ENCODE assay signal across 1 mouse cellular context in the genomic region with DNA sequence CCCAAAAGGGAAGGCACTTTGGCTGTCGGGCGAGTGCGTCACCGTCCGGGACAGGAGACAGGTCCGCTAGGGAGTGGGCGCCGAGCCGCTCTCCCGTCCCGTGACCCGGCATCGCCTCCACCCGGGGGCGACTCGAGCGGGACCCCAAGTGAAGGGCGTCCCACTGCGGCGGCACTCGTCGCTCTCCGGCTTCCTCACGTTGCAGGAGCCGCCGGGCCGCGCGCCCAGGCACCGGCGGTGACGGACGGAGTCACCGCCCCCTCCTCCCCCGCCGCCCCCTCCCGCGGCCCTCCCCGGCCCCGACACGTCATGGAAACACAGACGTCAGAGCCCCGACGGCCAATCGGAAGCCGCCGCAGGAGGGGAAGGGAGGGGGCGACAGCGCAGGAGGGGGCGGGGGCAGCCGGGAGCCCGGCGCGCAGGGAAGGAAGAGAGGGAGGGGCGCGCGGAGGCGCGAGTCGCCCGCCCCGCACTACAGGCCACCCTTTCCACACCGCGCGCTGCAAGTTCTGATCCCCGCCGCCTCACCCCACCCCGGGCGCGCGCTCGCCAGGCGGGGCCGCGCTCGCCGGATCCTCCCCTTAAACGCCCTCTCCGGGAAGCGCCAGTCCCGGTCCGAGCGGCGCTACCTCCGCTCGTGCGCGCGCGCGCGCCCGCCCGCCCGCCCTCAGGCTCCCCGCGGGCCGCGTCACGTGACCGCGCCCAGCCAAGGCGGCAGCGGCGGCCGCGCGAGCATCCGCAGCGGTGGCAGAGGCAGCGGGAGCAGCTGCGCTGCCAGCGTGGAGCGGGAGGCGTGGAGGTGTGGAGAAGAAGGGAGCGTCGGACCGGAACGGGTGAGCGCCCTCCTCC.
TF ChIP-seq lines count a peak whose summit lies in the region.

Gene Atp2b1, plus strand, starts transcription at position 446 of the 849 bp plus-strand sequence.

TF ChIP-seq in MEL, 35 proteins besides CTCF, POLR2A, EP300 and RAD21 (continued from another document):
- TF ChIP-seq MYB (IDR thresholded peaks at IDR 0.05; ENCODE audit: low read depth, low read length) (no peak), MEF2A (IDR thresholded peaks at IDR 0.05; ENCODE audit: extremely low read depth, insufficient replicate concordance, low read depth, low read length, poor library complexity, severe bottlenecking) (no peak), ZKSCAN1 (IDR thresholded peaks at IDR 0.05; ENCODE audit: low read depth, low read length) (no peak), TAL1 (IDR thresholded peaks at IDR 0.05; ENCODE audit: low read length) (no peak), HCFC1 (IDR thresholded peaks at IDR 0.05; ENCODE audit: low read depth, low read length) (no peak; the same call in 1 of the 2 replicates), POLR2AphosphoS5 (IDR thresholded peaks at IDR 0.05; ENCODE audit: borderline replicate concordance, low read depth, low read length) (peak; percentile 16; the same call in 1 of the 2 replicates), SIN3A (IDR thresholded peaks at IDR 0.05; ENCODE audit: low read length) (peak; percentile 65)
